Mouse (Mus musculus) forebrain, embryonic 13.5 days (tissue): ENCODE measurements around the gene Cldn34c3. TPM values are rescaled to one million over a fixed set of nuclear protein-coding genes. Genes with fewer than 3 reads are reported as not detected.
"Not testable (repeated sequence)": the region's sequence is repeated elsewhere in the genome, so short reads cannot be mapped to it uniquely, and the experiment has no call there.

ENCODE experiments used
- ATAC-seq: fragments of 200-750 bp; cut with Nextera tagmentation; 2 replicates; pipeline ENCODE4 v1.8.0; 2017
- H3K27ac ChIP-seq: fragments of 300-500 bp; sonication (generic); 2 replicates; pipeline ENCODE4 v1.5.1; 2015; ENCODE audit warnings: inconsistent platforms, mild to moderate bottlenecking, moderate library complexity
- H3K27me3 ChIP-seq: fragments of 300-500 bp; sonication (generic); 2 replicates; pipeline ENCODE4 v1.6.1; 2015; ENCODE audit warnings: mild to moderate bottlenecking, inconsistent platforms
- H3K36me3 ChIP-seq: fragments of 300-500 bp; sonication (generic); 2 replicates; pipeline ENCODE4 v1.6.1; 2015; ENCODE audit warnings: mild to moderate bottlenecking, inconsistent platforms; ENCODE audit not compliant: poor library complexity, severe bottlenecking
- H3K4me1 ChIP-seq: fragments of 300-500 bp; sonication (generic); 2 replicates; pipeline ENCODE4 v1.6.1; 2015; ENCODE audit warnings: inconsistent platforms
- H3K4me2 ChIP-seq: fragments of 300-500 bp; sonication (generic); 2 replicates; pipeline ENCODE4 v1.6.1; 2015; ENCODE audit warnings: inconsistent platforms, mild to moderate bottlenecking, moderate library complexity
- H3K4me3 ChIP-seq: fragments of 300-500 bp; sonication (generic); 2 replicates; pipeline ENCODE4 v1.5.1; 2015; ENCODE audit warnings: mild to moderate bottlenecking, inconsistent platforms
- H3K9ac ChIP-seq: fragments of 300-500 bp; sonication (generic); 2 replicates; pipeline ENCODE4 v1.6.1; 2015; ENCODE audit warnings: mild to moderate bottlenecking, inconsistent platforms
- H3K9me3 ChIP-seq: fragments of 300-500 bp; sonication (generic); replicated peaks from 2 replicates; pipeline ENCODE4 v1.6.1; 2016; ENCODE audit warnings: inconsistent platforms
- polyA plus RNA-seq: library from polyadenylated mRNA; unstranded; fragments of >200 nt; fragmentation: Nextera tagmentation; extraction: Ambion mirVana; gene quantifications from 2 replicates; pipeline ENCODE4 v1.2.1, GENCODE M21; 2015

Gene Cldn34c3
- not detected in 2 replicates for polyA plus RNA-seq

DNA sequence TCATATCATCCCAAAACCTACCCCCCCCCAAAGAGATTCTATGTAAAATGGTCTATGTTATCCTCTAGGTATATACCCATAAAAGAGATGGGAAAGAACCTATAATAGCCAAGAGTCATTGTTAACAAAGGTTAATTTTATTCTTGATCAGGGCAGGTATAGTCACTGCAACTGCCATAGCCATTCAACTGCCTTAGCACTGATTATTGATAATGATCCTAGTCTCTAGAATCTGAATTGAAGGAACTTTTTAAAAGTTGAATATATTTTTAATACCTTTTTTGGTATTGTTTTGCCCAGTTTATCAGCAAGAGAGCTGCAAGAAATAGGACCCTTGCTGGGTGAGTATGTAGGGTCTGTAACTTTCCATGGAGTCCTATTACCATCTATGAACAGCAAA is at the start of gene Cldn34c3:
Gene Cldn34c3, plus strand, starts transcription at position 301 of the 400 bp plus-strand sequence.
- not testable (repeated sequence) for H3K4me1 ChIP-seq, H3K36me3 ChIP-seq, H3K4me2 ChIP-seq, H3K9me3 ChIP-seq, H3K27me3 ChIP-seq, H3K9ac ChIP-seq, ATAC-seq, H3K4me3 ChIP-seq, H3K27ac ChIP-seq

Other genes with a start within 250 kb of the Cldn34c3 start
- gene Cldn34c2, start 212.0 kb upstream of the Cldn34c3 start, polyA plus RNA-seq = not detected in 2 replicates
- not detected in 2 replicates for gene Gm17467, start 88.9 kb upstream of the Cldn34c3 start, polyA plus RNA-seq